Mouse (Mus musculus) olfactory bulb, adult 2 months (tissue): ENCODE data around the gene Lrrn4cl. TPM values are rescaled to one million over a fixed set of nuclear protein-coding genes. Genes with fewer than 3 reads are reported as not detected.
"Not testable (repeated sequence)": the region's sequence is repeated elsewhere in the genome, so short reads cannot be mapped to it uniquely, and the experiment has no call there.

Experiments
- H3K27ac ChIP-seq: fragments of 200-500 bp; 2 replicates; pipeline ENCODE4 v1.5.1; 2012; ENCODE audit warnings: low read depth, low read length; ENCODE audit not compliant: insufficient read depth
- H3K4me1 ChIP-seq: fragments of 200-500 bp; 2 replicates; pipeline ENCODE4 v1.6.1; 2012; ENCODE audit warnings: low read length; ENCODE audit not compliant: control insufficient read depth, insufficient read depth
- H3K4me3 ChIP-seq: fragments of 200-500 bp; 2 replicates; pipeline ENCODE4 v1.5.1; 2012; ENCODE audit warnings: mild to moderate bottlenecking, low read depth, low read length, moderate library complexity; ENCODE audit not compliant: insufficient read depth
- CTCF ChIP-seq: fragments of 200-500 bp; IDR thresholded peaks from 2 replicates; pipeline ENCODE4 v1.5.1; 2012; ENCODE audit warnings: low read depth, mild to moderate bottlenecking, low read length, moderate library complexity; ENCODE audit not compliant: insufficient read depth
- POLR2A ChIP-seq: fragments of 200-500 bp; IDR thresholded peaks from 2 replicates; pipeline ENCODE4 v1.6.1; 2012; ENCODE audit warnings: mild to moderate bottlenecking, low read depth, low read length, moderate library complexity; ENCODE audit not compliant: insufficient read depth
- WGBS: fragments of 180-500 bp; shearing (Covaris S2); methylation state at CpG from one replicate; pipeline ENCODE4 v1.1.7; 2018; 5-methylcytosine and 5-hydroxymethylcytosine counted together
- polyA plus RNA-seq: library from polyadenylated mRNA; stranded (reverse); fragments of >200 nt; gene quantifications from 2 replicates; pipeline ENCODE4 v1.2.4, GENCODE M21; 2012; ENCODE audit warnings: low replicate concordance; ENCODE audit not compliant: missing spikeins, insufficient read depth, insufficient read length

The Lrrn4cl gene
- polyA plus RNA-seq, 1 experiment: not detected

DNA sequence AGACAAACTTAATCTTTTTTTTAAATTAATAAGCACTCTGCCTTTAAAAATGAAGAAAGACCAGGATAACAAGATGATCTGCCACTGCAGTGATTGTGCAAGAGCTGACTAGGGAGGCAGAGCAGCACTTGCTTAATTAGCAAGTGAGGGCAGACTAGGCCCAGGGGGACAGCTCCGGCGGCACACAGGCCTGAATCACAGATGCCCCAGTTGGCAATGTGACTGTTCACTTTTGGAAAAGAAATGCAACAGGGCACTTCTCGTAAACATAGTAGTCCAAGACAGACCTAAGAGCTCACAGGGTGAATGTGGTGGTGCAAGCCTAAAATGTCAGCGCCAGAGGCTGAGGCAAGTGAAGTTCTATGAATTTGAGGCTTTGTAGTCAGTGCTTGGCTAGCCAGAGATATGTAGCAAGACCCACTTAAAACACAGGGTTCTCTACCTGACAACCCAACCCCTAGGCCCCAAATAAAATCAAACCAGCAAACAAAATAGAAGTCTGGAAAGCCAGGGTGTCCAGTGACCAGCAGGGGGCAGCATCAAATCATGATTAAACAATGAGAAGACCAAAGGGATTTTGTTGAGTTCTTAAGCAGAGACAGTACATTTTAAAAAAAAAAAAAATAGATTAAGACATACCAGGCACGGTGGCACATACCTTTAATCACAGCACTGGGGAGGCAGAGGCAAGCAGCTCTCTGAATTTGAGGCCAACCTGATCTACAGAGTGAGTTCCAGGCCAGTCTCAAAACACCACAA, 6.0 kb upstream of the Lrrn4cl start:
- TF ChIP-seq CTCF: no peak
- TF ChIP-seq POLR2A: no peak
- H3K27ac ChIP-seq: no peak overlapping the region

DNA sequence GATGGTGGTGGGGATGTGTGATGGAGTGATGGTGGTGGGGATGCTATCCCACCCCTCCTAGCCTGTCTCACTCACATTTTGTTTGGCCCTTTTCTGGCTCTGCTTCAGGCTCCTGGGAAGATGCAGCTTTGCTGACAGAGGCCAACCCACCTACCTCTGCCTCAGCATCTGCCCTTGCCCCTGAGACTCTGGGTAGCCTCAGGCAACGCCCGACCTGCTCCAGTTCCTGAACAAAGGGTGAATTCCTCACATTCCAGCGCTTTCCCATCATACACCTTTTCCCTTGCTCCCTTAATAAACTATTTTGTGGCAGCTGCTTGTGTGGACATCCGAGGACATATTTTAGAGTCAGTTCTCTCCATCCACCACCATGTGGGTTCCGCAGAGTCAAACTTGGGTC, 2.2 kb upstream of the Lrrn4cl start:
- TF ChIP-seq POLR2A: no peak
- TF ChIP-seq CTCF: no peak
- H3K27ac ChIP-seq: no peak overlapping the region
- H3K4me3 ChIP-seq: no peak overlapping the region
- WGBS: 85% methylated on average over 5 of the region's 5 CpGs
- peaks cover 11% of the 10 kb centered on the region for H3K4me1 ChIP-seq

More for the DNA sequence above, 6.0 kb upstream of the Lrrn4cl start:
- Histone ChIP-seq H3K4me3 (no peak overlapping the region), H3K4me1 (peaks cover 10% of the 10 kb centered on the region)
- WGBS: 38% methylated on average over 5 of the region's 5 CpGs

DNA sequence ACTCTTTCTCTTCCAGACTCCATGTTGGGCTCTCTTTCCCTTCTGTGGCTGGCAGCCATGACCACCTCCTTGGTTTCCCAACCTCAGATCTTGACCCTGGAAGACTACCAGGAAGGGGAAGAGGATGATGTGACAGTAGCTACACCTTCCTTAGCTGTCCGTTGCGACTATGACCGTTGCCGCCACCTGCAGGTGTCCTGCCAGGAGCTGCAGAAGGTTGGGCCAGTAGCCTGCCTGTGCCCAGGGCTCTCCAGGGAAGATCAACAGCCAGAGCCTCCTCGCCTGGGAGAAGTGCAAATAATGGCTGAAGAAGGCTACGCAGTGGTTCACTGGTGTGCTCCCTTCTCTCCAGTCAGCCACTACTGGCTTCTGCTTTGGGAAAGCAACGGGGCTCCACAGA, 1.1 kb downstream of the Lrrn4cl start:
- WGBS: 63% methylated on average over 7 of the region's 7 CpGs
- H3K27ac ChIP-seq: no peak overlapping the region
- no peak overlapping the region for H3K4me3 ChIP-seq
- peaks cover 11% of the 10 kb centered on the region for H3K4me1 ChIP-seq
- no peak for TF ChIP-seq POLR2A
- no peak for TF ChIP-seq CTCF

DNA sequence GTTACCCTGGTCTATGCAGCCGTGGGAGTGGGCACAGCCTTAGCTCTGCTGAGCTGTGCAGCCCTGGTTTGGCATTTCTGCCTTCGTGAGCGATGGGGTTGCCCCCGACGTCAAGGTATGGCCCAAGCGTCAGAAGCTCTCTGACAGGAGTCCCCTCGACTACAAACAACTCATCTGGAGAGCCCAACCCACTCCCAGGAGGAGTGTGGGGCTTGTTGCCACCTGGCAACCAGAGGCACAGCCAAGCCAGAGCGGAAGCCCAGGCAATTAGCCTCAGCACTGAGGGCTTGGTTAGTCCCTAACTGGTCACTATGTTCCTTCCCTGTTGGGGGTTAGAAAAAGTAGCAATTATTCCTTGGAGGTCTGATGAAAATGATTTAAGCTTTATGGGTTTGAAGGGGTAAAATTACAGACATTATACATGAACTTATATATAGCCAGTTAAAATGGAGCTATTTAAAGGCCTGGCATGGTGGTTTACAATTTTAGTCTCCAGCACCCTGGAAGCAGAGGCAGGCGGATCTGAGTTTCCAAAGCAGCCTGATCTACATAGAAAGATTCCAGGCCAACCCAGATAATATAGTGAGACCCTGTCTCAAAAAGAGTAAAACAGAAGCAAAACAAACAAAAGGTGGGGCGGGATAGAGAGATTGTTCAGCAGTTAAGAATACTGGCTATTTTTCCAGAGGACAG, 1.8 kb downstream of the Lrrn4cl start:
- TF ChIP-seq POLR2A (no peak), CTCF (no peak)
- H3K4me1 ChIP-seq: peaks cover 11% of the 10 kb centered on the region
- no peak overlapping the region for H3K27ac ChIP-seq
- H3K4me3 ChIP-seq: no peak overlapping the region
- 59% methylated on average over 10 of the region's 10 CpGs for WGBS

GRCm38 (mm10) chr19:8853117-8853516, 2.5 kb downstream of the Lrrn4cl start:
- peaks cover 11% of the 10 kb centered on the region for H3K4me1 ChIP-seq
- no peak for TF ChIP-seq CTCF
- TF ChIP-seq POLR2A: no peak
- no peak overlapping the region for H3K4me3 ChIP-seq
- H3K27ac ChIP-seq: no peak overlapping the region
- 80% methylated on average over 3 of the region's 3 CpGs for WGBS

- Histone ChIP-seq H3K4me1 (no peaks in the 10 kb centered on the region), H3K4me3 (no peak overlapping the region), H3K27ac (no peak overlapping the region)
- TF ChIP-seq CTCF: no peak
- no peak for TF ChIP-seq POLR2A
- 39% methylated on average over 4 of the region's 4 CpGs for WGBS
These were observed 7.1 kb downstream of the Lrrn4cl start for GRCm38 (mm10) chr19:8857689-8858088.

DNA sequence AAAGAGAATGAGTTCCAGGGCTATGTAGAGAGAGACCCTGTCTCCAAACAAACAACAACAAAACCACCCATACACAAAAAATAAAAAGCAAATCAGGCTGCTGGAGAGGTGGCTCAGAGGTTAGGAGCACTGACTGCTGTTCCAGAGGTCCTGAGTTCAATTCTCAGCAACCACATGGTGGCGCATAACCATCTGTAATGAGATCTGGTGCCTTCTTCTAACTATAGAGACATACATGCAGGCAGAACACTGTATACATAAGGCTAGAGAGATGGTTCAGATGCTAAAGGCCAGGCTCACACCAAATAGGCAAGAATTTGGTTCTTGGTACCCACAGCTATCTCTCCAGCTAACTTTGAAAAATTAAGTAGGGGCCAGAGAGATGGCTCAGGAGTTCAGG, 8.4 kb downstream of the Lrrn4cl start:
- Histone ChIP-seq H3K27ac (no peak overlapping the region), H3K4me1 (no peaks in the 10 kb centered on the region), H3K4me3 (no peak overlapping the region)
- no peak for TF ChIP-seq CTCF
- no peak for TF ChIP-seq POLR2A
- 28% methylated on average over 1 of the region's 1 CpGs for WGBS

- Histone ChIP-seq H3K4me3 (no peak overlapping the region), H3K27ac (no peak overlapping the region), H3K4me1 (no peaks in the 10 kb centered on the region)
- no peak for TF ChIP-seq POLR2A
- TF ChIP-seq CTCF: no peak
- WGBS: 71% methylated on average over 6 of the region's 6 CpGs
These were observed 13.7 kb downstream of the Lrrn4cl start for GRCm38 (mm10) chr19:8864265-8864664.

DNA sequence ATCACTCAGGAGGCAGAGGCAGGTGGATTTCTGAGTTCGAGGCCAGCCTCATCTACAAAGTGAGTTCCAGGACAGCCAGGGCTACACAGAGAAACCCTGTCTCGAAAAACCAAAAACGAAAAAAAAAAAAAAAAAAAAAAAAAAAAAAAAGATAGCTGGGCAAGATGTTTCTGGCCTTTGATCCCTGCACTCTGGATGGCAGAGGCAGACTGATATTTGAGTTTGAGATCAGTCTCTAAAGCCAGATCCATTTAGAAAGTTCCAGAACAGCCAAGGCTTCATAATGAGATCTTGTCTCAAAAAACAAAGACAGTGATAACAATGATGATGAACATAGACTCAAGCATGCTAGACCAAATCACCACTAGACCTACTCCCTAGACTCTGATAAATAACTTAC, 19.8 kb downstream of the Lrrn4cl start:
- 72% methylated on average over 3 of the region's 3 CpGs for WGBS
- H3K4me1 ChIP-seq, H3K27ac ChIP-seq, H3K4me3 ChIP-seq: not testable (repeated sequence)
